Mouse (Mus musculus): ENCODE data around the gene Btnl10. TPM values are rescaled to one million over a fixed set of nuclear protein-coding genes. Genes with fewer than 3 reads are reported as not detected.

Btnl10 gene
- polyA plus RNA-seq, 1 experiment from 2014 or later = not detected

DNA sequence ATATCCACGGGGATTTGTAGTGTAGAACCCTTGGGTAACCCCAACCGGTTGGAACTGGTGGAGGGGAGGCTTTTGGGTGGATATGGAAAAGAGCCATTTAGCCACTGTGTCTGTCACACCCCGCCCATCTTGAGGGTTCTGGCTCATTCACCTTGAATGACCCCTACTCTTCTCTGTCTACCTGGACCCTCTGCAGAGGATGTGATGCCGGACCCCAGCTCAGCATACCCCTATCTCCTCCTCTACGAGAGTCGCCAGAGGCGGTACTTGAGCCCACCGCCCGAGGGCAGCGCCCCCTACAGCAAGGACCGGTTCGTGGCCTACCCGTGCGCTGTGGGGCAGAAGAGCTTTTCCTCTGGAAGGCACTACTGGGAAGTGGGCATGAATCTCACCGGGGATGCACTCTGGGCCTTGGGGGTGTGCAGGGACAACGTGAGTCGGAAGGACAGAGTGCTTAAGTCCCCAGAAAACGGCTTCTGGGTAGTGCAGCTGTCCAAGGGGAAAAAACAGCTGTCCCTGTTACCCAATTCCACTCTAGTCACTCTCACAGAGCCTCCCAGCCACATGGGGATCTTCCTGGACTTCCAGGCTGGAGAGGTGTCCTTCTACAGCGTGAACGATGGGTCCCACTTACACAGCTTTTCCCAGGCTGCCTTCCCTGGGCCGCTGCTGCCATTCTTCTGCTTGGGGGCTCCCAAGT lies 53.3 kb downstream of the Btnl10 start:
- DNase-seq (ENCODE audit: low spot score) (no peak), ATAC-seq (no peak)
- no peak overlapping the region for H3K4me3 ChIP-seq (ENCODE audit: low read depth, low read length)
- no peak overlapping the region for H3K4me2 ChIP-seq (ENCODE audit: low read length)
- peaks cover 13% of the 10 kb centered on the region; the same call in 1 of the 2 replicates for H3K36me3 ChIP-seq (ENCODE audit: control insufficient read depth, insufficient read depth, low read length)
- H3K9me3 ChIP-seq (replicated peaks; ENCODE audit: control insufficient read depth, low read length) = no peaks in the 10 kb centered on the region
- H3K9ac ChIP-seq (ENCODE audit: low read length) = no peak overlapping the region
- H3K27ac ChIP-seq (ENCODE audit: low read depth, low read length) = no peak overlapping the region
- no peaks in the 10 kb centered on the region for H3K27me3 ChIP-seq (replicated peaks; ENCODE audit: control insufficient read depth, insufficient read depth, low read length)
- peaks cover 2% of the 10 kb centered on the region; the same call in 1 of the 2 replicates for H3K4me1 ChIP-seq (ENCODE audit: control insufficient read depth, insufficient read depth, low read length)
- 90% methylated on average over 21 of the region's 21 CpGs for WGBS

DNA sequence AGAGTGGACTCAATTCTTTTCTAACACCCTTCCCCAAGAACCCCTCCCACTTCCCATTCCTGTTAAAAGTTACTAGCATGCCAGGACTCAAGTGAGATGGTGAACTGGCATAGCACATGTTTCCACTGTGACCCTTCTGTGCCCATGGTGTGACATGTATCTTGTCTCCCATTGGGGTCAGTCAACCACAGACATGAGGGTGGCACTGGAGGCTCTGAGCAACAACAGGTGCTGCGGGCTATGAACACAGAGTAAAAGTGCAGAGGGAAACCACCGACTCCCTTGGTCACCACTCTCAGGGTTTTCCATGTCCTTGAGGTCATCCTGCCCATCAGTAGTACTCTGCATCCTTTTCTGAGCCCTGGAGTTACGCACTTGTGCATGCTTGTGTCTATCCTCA lies 54.1 kb downstream of the Btnl10 start:
- DNase-seq (ENCODE audit: low spot score) = no peak
- WGBS = 91% methylated on average over 3 of the region's 3 CpGs
- peaks cover 13% of the 10 kb centered on the region; the same call in 1 of the 2 replicates for H3K36me3 ChIP-seq (ENCODE audit: control insufficient read depth, insufficient read depth, low read length)
- H3K9me3 ChIP-seq (replicated peaks; ENCODE audit: control insufficient read depth, low read length) = no peaks in the 10 kb centered on the region
- no peak overlapping the region for H3K4me2 ChIP-seq (ENCODE audit: low read length)
- no peak overlapping the region for H3K27ac ChIP-seq (ENCODE audit: low read depth, low read length)
- H3K27me3 ChIP-seq (replicated peaks; ENCODE audit: control insufficient read depth, insufficient read depth, low read length) = no peaks in the 10 kb centered on the region
- H3K4me1 ChIP-seq (ENCODE audit: control insufficient read depth, insufficient read depth, low read length) = peaks cover 2% of the 10 kb centered on the region
- H3K4me3 ChIP-seq (ENCODE audit: low read depth, low read length) = no peak overlapping the region
- ATAC-seq = no peak
- no peak overlapping the region for H3K9ac ChIP-seq (ENCODE audit: low read length)

- Histone ChIP-seq H3K4me2 (ENCODE audit: low read length) (no peak overlapping the region), H3K27me3 (replicated peaks; ENCODE audit: control insufficient read depth, insufficient read depth, low read length) (no peaks in the 10 kb centered on the region), H3K4me3 (ENCODE audit: low read depth, low read length) (no peak overlapping the region), H3K9me3 (replicated peaks; ENCODE audit: control insufficient read depth, low read length) (no peaks in the 10 kb centered on the region), H3K9ac (ENCODE audit: low read length) (no peak overlapping the region), H3K36me3 (ENCODE audit: control insufficient read depth, insufficient read depth, low read length) (peaks cover 10% of the 10 kb centered on the region; the same call in 1 of the 2 replicates), H3K4me1 (ENCODE audit: control insufficient read depth, insufficient read depth, low read length) (peaks cover 14% of the 10 kb centered on the region), H3K27ac (ENCODE audit: low read depth, low read length) (no peak overlapping the region)
- DNase-seq (ENCODE audit: low spot score) = no peak
- ATAC-seq = no peak
- WGBS = 87% methylated on average over 3 of the region's 3 CpGs
These were observed 56.7 kb downstream of the Btnl10 start for GRCm38 (mm10) chr11:58974414-58974813.

Small RNAs within 50 kb of the gene (microRNA-seq; reads per million reads assigned to microRNA genes)
- gene Gm44313 = not detected

Other genes with a start within 250 kb of the Btnl10 start
- gene Olfr320, start 236.8 kb upstream of the Btnl10 start, polyA plus RNA-seq (2014; fragmentation: Nextera tagmentation; extraction: Ambion mirVana) = not detected in 2 replicates
- gene Olfr319, start 218.7 kb upstream of the Btnl10 start, polyA plus RNA-seq (2014; fragmentation: Nextera tagmentation; extraction: Ambion mirVana) = 0.10 TPM in 1 of 2 replicates, not detected in the other
- not detected in 2 replicates for gene Olfr318, start 193.9 kb upstream of the Btnl10 start, polyA plus RNA-seq (2014; fragmentation: Nextera tagmentation; extraction: Ambion mirVana)
- 0.10 TPM in 1 of 2 replicates, not detected in the other for gene Olfr317, start 178.7 kb upstream of the Btnl10 start, polyA plus RNA-seq (2014; fragmentation: Nextera tagmentation; extraction: Ambion mirVana)
- gene Olfr316, start 165.2 kb upstream of the Btnl10 start, polyA plus RNA-seq (2014; fragmentation: Nextera tagmentation; extraction: Ambion mirVana) = not detected in 2 replicates
- gene Olfr315, start 144.7 kb upstream of the Btnl10 start, polyA plus RNA-seq (2014; fragmentation: Nextera tagmentation; extraction: Ambion mirVana) = not detected in 2 replicates
- gene Olfr314, start 135.0 kb upstream of the Btnl10 start, polyA plus RNA-seq (2014; fragmentation: Nextera tagmentation; extraction: Ambion mirVana) = not detected in 2 replicates
- 8.2 and 8.4 TPM in 2 replicates for gene Fam183b, start 115.9 kb upstream of the Btnl10 start, polyA plus RNA-seq (2014; fragmentation: Nextera tagmentation; extraction: Ambion mirVana)
- not detected in 2 replicates for gene Olfr313, start 102.9 kb upstream of the Btnl10 start, polyA plus RNA-seq (2014; fragmentation: Nextera tagmentation; extraction: Ambion mirVana)
- not detected in 2 replicates for gene Olfr312, start 88.7 kb upstream of the Btnl10 start, polyA plus RNA-seq (2014; fragmentation: Nextera tagmentation; extraction: Ambion mirVana)
- not detected in 2 replicates for gene Olfr311, start 78.7 kb upstream of the Btnl10 start, polyA plus RNA-seq (2014; fragmentation: Nextera tagmentation; extraction: Ambion mirVana)
- 19.5 and 25.0 TPM in 2 replicates for gene Gm12258, start 70.8 kb upstream of the Btnl10 start, polyA plus RNA-seq (2014; fragmentation: Nextera tagmentation; extraction: Ambion mirVana)
- gene 2810021J22Rik, start 50.7 kb upstream of the Btnl10 start, polyA plus RNA-seq (2014; fragmentation: Nextera tagmentation; extraction: Ambion mirVana) = 11.9 and 13.4 TPM in 2 replicates
- gene Zfp39, start 13.7 kb upstream of the Btnl10 start, polyA plus RNA-seq (2014; fragmentation: Nextera tagmentation; extraction: Ambion mirVana) = 5.5 and 6.7 TPM in 2 replicates
- 457 and 463 TPM in 2 replicates for gene Rnf187, start 21.0 kb downstream of the Btnl10 start, polyA plus RNA-seq (2014; fragmentation: Nextera tagmentation; extraction: Ambion mirVana)
- gene Hist3h2ba, start 31.0 kb downstream of the Btnl10 start, polyA plus RNA-seq (2014; fragmentation: Nextera tagmentation; extraction: Ambion mirVana) = 279 and 359 TPM in 2 replicates
- gene Hist3h2a, start 36.8 kb downstream of the Btnl10 start, polyA plus RNA-seq (2014; fragmentation: Nextera tagmentation; extraction: Ambion mirVana) = 149 and 151 TPM in 2 replicates
- gene Trim17, start 36.8 kb downstream of the Btnl10 start, polyA plus RNA-seq (2014; fragmentation: Nextera tagmentation; extraction: Ambion mirVana) = 1.3 and 1.9 TPM in 2 replicates
- 20.7 and 24.0 TPM in 2 replicates for gene Trim11, start 60.2 kb downstream of the Btnl10 start, polyA plus RNA-seq (2014; fragmentation: Nextera tagmentation; extraction: Ambion mirVana)
- 0.05 and 0.20 TPM in 2 replicates for gene Obscn, start 218.5 kb downstream of the Btnl10 start, polyA plus RNA-seq (2014; fragmentation: Nextera tagmentation; extraction: Ambion mirVana)
- gene Iba57, start 245.8 kb downstream of the Btnl10 start, polyA plus RNA-seq (2014; fragmentation: Nextera tagmentation; extraction: Ambion mirVana) = 3.3 and 3.7 TPM in 2 replicates